Mouse (Mus musculus) neural tube, embryonic 15.5 days (tissue): ENCODE measurements at regions not wholly inside any gene's neighbourhood (a gene's known extent, or its start where the extent isn't known, plus 50 kb on each side); places are given as distances from the start of the nearest gene placed in this dataset.

Experiments used
- ATAC-seq: fragments of 200-750 bp; cut with Nextera tagmentation; 2 replicates; pipeline ENCODE4 v1.8.0; 2017; ENCODE audit warnings: mild to moderate bottlenecking, moderate TSS enrichment, moderate library complexity; ENCODE audit not compliant: low FRiP score
- H3K27ac ChIP-seq: fragments of 300-500 bp; sonication (generic); replicated peaks from 2 replicates; pipeline ENCODE4 v1.5.1; 2015; ENCODE audit warnings: mild to moderate bottlenecking, inconsistent platforms
- H3K27me3 ChIP-seq: fragments of 300-500 bp; sonication (generic); replicated peaks from 2 replicates; pipeline ENCODE4 v1.6.1; 2015; ENCODE audit warnings: inconsistent platforms
- H3K36me3 ChIP-seq: fragments of 300-500 bp; sonication (generic); 2 replicates; pipeline ENCODE4 v1.6.1; 2015; ENCODE audit warnings: inconsistent platforms
- H3K4me1 ChIP-seq: fragments of 300-500 bp; sonication (generic); 2 replicates; pipeline ENCODE4 v1.6.1; 2015; ENCODE audit warnings: inconsistent platforms
- H3K4me2 ChIP-seq: fragments of 300-500 bp; sonication (generic); 2 replicates; pipeline ENCODE4 v1.6.1; 2015; ENCODE audit warnings: inconsistent platforms, mild to moderate bottlenecking, moderate library complexity
- H3K4me3 ChIP-seq: fragments of 300-500 bp; sonication (generic); replicated peaks from 2 replicates; pipeline ENCODE4 v1.5.1; 2015; ENCODE audit warnings: mild to moderate bottlenecking, inconsistent platforms
- H3K9ac ChIP-seq: fragments of 300-500 bp; sonication (generic); replicated peaks from 2 replicates; pipeline ENCODE4 v1.6.1; 2015; ENCODE audit warnings: mild to moderate bottlenecking, inconsistent platforms
- H3K9me3 ChIP-seq: fragments of 300-500 bp; sonication (generic); replicated peaks from 2 replicates; pipeline ENCODE4 v1.6.1; 2016; ENCODE audit warnings: inconsistent platforms
- WGBS: fragments of 180-500 bp; shearing (Covaris S2); methylation state at CpG from one replicate; pipeline ENCODE4 v1.1.7; 2015; ENCODE audit warnings: mixed read lengths; 5-methylcytosine and 5-hydroxymethylcytosine counted together

GRCm38 (mm10) chr1:92749475-92749874 is 82.0 kb upstream of the Gpc1 start:
- 72% methylated on average over 7 of the region's 7 CpGs for whole genome bisulfite sequencing

GRCm38 (mm10) chr1:92745284-92745683 is 86.2 kb upstream of the Gpc1 start:
- H3K9me3 ChIP-seq: no peaks in the 10 kb centered on the region
- H3K27ac ChIP-seq: no peak overlapping the region; the same call in 1 of the 2 replicates
- no peaks in the 10 kb centered on the region for H3K36me3 ChIP-seq
- H3K27me3 ChIP-seq: no peaks in the 10 kb centered on the region
- 81% methylated on average over 5 of the region's 5 CpGs for WGBS
- peaks cover 11% of the 10 kb centered on the region; the same call in 1 of the 2 replicates for H3K4me1 ChIP-seq
- no peak overlapping the region for H3K4me3 ChIP-seq
- H3K4me2 ChIP-seq: no peak overlapping the region
- ATAC-seq: no peak
- H3K9ac ChIP-seq: no peak overlapping the region

More at GRCm38 (mm10) chr1:92749475-92749874, 82.0 kb upstream of the Gpc1 start:
- Histone ChIP-seq H3K4me2 (no peak overlapping the region), H3K4me3 (no peak overlapping the region), H3K27me3 (no peaks in the 10 kb centered on the region), H3K27ac (no peak overlapping the region), H3K4me1 (peaks cover 11% of the 10 kb centered on the region; the same call in 1 of the 2 replicates), H3K9me3 (no peaks in the 10 kb centered on the region), H3K9ac (no peak overlapping the region), H3K36me3 (no peaks in the 10 kb centered on the region)
- ATAC-seq: no peak

GRCm38 (mm10) chr1:92744528-92745241 is 86.8 kb upstream of the Gpc1 start:
- peak overlapping the region; percentile 23; the same call in 1 of the 2 replicates for H3K27ac ChIP-seq

GRCm38 (mm10) chr1:92742881-92743621 is 88.4 kb upstream of the Gpc1 start:
- Histone ChIP-seq H3K4me2 (no peak overlapping the region), H3K27me3 (no peaks in the 10 kb centered on the region)
- WGBS: 69% methylated on average over 4 of the region's 4 CpGs

More at GRCm38 (mm10) chr1:92744528-92745241, 86.8 kb upstream of the Gpc1 start:
- Histone ChIP-seq H3K9me3 (no peaks in the 10 kb centered on the region), H3K9ac (no peak overlapping the region), H3K36me3 (no peaks in the 10 kb centered on the region), H3K4me1 (peaks cover 11% of the 10 kb centered on the region; the same call in 1 of the 2 replicates), H3K4me3 (no peak overlapping the region), H3K27me3 (no peaks in the 10 kb centered on the region), H3K4me2 (no peak overlapping the region)
- 42% methylated on average over 9 of the region's 9 CpGs for WGBS
- ATAC-seq: peak; percentile 57; the same call in 1 of the 2 replicates

GRCm38 (mm10) chr1:92742300-92742699 is 89.1 kb upstream of the Gpc1 start:
- no peak overlapping the region for H3K27ac ChIP-seq
- no peaks in the 10 kb centered on the region for H3K36me3 ChIP-seq
- peaks cover 19% of the 10 kb centered on the region for H3K4me1 ChIP-seq
- no peak overlapping the region for H3K4me2 ChIP-seq
- H3K9me3 ChIP-seq: no peaks in the 10 kb centered on the region
- H3K27me3 ChIP-seq: no peaks in the 10 kb centered on the region
- no peak overlapping the region for H3K4me3 ChIP-seq
- ATAC-seq: no peak
- H3K9ac ChIP-seq: no peak overlapping the region
- 90% methylated on average over 6 of the region's 6 CpGs for WGBS

More at GRCm38 (mm10) chr1:92742881-92743621, 88.4 kb upstream of the Gpc1 start:
- Histone ChIP-seq H3K4me1 (peaks cover 12% of the 10 kb centered on the region; the same call in 1 of the 2 replicates), H3K4me3 (no peak overlapping the region), H3K9me3 (no peaks in the 10 kb centered on the region), H3K36me3 (no peaks in the 10 kb centered on the region), H3K27ac (no peak overlapping the region), H3K9ac (no peak overlapping the region)
- ATAC-seq: no peak

GRCm38 (mm10) chr1:92741047-92741446 is 90.4 kb upstream of the Gpc1 start:
- Histone ChIP-seq H3K27me3 (no peaks in the 10 kb centered on the region; the same call in 1 of the 2 replicates), H3K36me3 (no peaks in the 10 kb centered on the region), H3K4me2 (no peak overlapping the region), H3K9me3 (no peaks in the 10 kb centered on the region), H3K27ac (no peak overlapping the region), H3K4me3 (no peak overlapping the region), H3K9ac (no peak overlapping the region), H3K4me1 (peaks cover 20% of the 10 kb centered on the region)
- 90% methylated on average over 5 of the region's 5 CpGs for WGBS
- no peak for ATAC-seq

GRCm38 (mm10) chr1:92737600-92738197 is 89.1 kb upstream of the Otos start:
- Histone ChIP-seq H3K4me3 (no peak overlapping the region), H3K9me3 (no peaks in the 10 kb centered on the region), H3K36me3 (no peaks in the 10 kb centered on the region), H3K27me3 (no peaks in the 10 kb centered on the region; the same call in 1 of the 2 replicates), H3K27ac (no peak overlapping the region), H3K4me1 (peaks cover 16% of the 10 kb centered on the region), H3K9ac (no peak overlapping the region), H3K4me2 (no peak overlapping the region)
- ATAC-seq: no peak; the same call in 1 of the 2 replicates
- 26% methylated on average over 11 of the region's 11 CpGs for WGBS

- H3K9ac ChIP-seq: no peak overlapping the region
- H3K9me3 ChIP-seq: no peaks in the 10 kb centered on the region
- no peak for ATAC-seq
- no peak overlapping the region for H3K4me3 ChIP-seq
- H3K27me3 ChIP-seq: no peaks in the 10 kb centered on the region; the same call in 1 of the 2 replicates
- 52% methylated on average over 7 of the region's 7 CpGs for WGBS
- H3K36me3 ChIP-seq: no peaks in the 10 kb centered on the region
- H3K4me1 ChIP-seq: peaks cover 16% of the 10 kb centered on the region
- no peak overlapping the region for H3K4me2 ChIP-seq
- no peak overlapping the region for H3K27ac ChIP-seq
These were observed 87.8 kb upstream of the Otos start for GRCm38 (mm10) chr1:92736411-92736810.

- H3K9ac ChIP-seq: no peak overlapping the region
- no peaks in the 10 kb centered on the region for H3K9me3 ChIP-seq
- H3K36me3 ChIP-seq: no peaks in the 10 kb centered on the region
- H3K4me2 ChIP-seq: no peak overlapping the region
- H3K4me1 ChIP-seq: peaks cover 16% of the 10 kb centered on the region
- WGBS: 28% methylated on average over 8 of the region's 8 CpGs
- H3K4me3 ChIP-seq: no peak overlapping the region
- no peaks in the 10 kb centered on the region; the same call in 1 of the 2 replicates for H3K27me3 ChIP-seq
- no peak overlapping the region; the same call in 1 of the 2 replicates for H3K27ac ChIP-seq
- ATAC-seq: no peak
These were observed 85.1 kb upstream of the Otos start for GRCm38 (mm10) chr1:92733732-92734131.

GRCm38 (mm10) chr1:92731353-92732282 is 83.0 kb upstream of the Otos start:
- no peak overlapping the region for H3K4me3 ChIP-seq
- ATAC-seq: no peak
- H3K27me3 ChIP-seq: no peaks in the 10 kb centered on the region; the same call in 1 of the 2 replicates
- H3K4me1 ChIP-seq: peaks cover 7% of the 10 kb centered on the region; the same call in 1 of the 2 replicates
- no peak overlapping the region for H3K9ac ChIP-seq
- 86% methylated on average over 11 of the region's 11 CpGs for WGBS
- no peaks in the 10 kb centered on the region for H3K36me3 ChIP-seq
- no peak overlapping the region for H3K4me2 ChIP-seq
- H3K9me3 ChIP-seq: no peaks in the 10 kb centered on the region
- H3K27ac ChIP-seq: no peak overlapping the region

GRCm38 (mm10) chr1:92730576-92730975 is 81.9 kb upstream of the Otos start:
- no peak overlapping the region for H3K9ac ChIP-seq
- no peaks in the 10 kb centered on the region for H3K36me3 ChIP-seq
- H3K9me3 ChIP-seq: no peaks in the 10 kb centered on the region
- H3K27me3 ChIP-seq: no peaks in the 10 kb centered on the region
- peaks cover 7% of the 10 kb centered on the region; the same call in 1 of the 2 replicates for H3K4me1 ChIP-seq
- WGBS: 59% methylated on average over 6 of the region's 6 CpGs
- ATAC-seq: no peak
- H3K4me2 ChIP-seq: no peak overlapping the region
- no peak overlapping the region for H3K27ac ChIP-seq
- H3K4me3 ChIP-seq: no peak overlapping the region
